Mouse (Mus musculus) spleen, adult 2 months (tissue): ENCODE data around the gene Tmem259.

Experiments
- CTCF ChIP-seq: fragments of 200-500 bp; IDR thresholded peaks from 2 replicates; pipeline ENCODE4 v1.5.1; 2011; ENCODE audit warnings: mild to moderate bottlenecking, inconsistent platforms; ENCODE audit not compliant: insufficient read depth, insufficient read length, insufficient replicate concordance; ENCODE audit errors: extremely low read depth
- POLR2A ChIP-seq: fragments of 200-500 bp; IDR thresholded peaks from 2 replicates; pipeline ENCODE4 v1.6.1; 2011; ENCODE audit warnings: low read depth, low read length, inconsistent platforms

DNA sequence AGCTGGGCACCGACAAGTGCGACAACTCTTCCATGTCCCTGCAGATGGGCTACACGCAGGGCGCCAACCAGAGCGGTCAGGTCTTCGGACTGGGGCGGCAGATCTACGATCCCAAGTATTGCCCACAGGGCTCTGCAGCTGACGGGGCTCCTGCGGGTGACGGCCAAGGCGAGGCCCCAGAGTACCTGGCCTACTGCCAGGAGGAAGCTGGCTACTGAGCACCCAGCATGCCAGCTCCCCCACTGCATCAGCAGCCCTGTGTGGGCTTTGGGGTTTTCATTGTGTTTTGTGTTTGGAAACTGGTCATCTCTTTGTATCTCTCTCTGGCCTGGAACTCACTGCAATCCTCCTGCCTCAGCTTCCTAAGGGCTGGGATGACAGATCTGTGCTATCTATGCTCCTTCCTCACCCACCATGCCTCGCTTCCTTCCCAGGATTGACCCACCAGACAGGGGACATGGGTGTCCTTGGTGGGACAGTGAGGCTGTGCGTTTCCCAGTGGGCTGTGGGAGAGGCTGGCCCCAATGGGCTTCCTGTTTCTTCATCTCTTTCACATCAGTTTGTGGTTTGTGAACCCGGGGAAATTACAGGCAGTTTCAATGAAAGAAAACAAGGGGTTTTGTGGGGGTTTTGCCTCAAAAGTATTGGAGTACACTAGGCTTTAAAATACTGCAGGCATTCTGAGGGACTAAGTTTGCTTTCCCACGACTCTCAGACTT, 10.4 kb upstream of the Tmem259 start:
- TF ChIP-seq CTCF (no peak), POLR2A (no peak)
